In the genomic region with DNA sequence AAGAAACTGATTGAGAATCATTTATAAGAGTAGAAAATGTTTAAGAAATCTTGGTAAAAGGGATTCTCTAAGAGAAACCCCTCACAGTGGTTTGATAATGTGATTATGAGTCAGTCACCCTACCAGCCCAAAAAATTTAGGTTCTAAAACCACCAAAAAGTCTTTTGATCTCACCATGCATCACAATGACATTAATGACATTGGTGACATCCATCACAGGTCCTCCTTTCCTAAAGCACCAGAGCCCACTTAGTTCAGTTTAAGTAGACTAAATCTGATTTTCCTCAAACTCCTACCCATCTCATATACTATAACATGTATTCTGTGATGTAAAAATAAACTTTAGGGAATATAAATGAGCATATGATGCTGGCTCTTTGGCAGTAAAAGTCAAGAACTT, we compare ENCODE assay signal across 17 mouse cellular contexts. TPM values are rescaled to one million over a fixed set of nuclear protein-coding genes. Genes with fewer than 3 reads are reported as not detected.
A peak's percentile ranks its signal among the peaks of the same experiment; 100 is the strongest.
DNase-seq lines count a peak whose midpoint lies in the region; ATAC-seq and TF ChIP-seq lines count a peak whose summit lies in the region.
"Had no signal": no experiment of that assay in that cellular context is flagged by ENCODE, and none has a peak within 500 bp of the region (broad histone marks: within the 10 kb centered on the region; RNA-seq: fewer than 3 reads in every experiment).

No protein-coding gene starts in this region.

- no peak overlapping the region for H3K4me3 ChIP-seq in forebrain, embryonic 13.5 days
- no peak overlapping the region for H3K4me3 ChIP-seq in forebrain, embryonic 16.5 days (replicated peaks; ENCODE audit: low read length)
- H3K4me3 ChIP-seq in hindbrain, postnatal 0 days (ENCODE audit: low read length): no peak overlapping the region
- H3K4me3 ChIP-seq in hindbrain, embryonic 11.5 days (ENCODE audit: low read depth, low read length): no peak overlapping the region
- H3K4me3 ChIP-seq: embryonic facial prominence, embryonic 12.5 days had no signal

- peak overlapping the region; percentile 57; the same call in 1 of the 2 replicates for H3K4me2 ChIP-seq in forebrain, embryonic 13.5 days
- no peak overlapping the region for H3K4me2 ChIP-seq in forebrain, embryonic 16.5 days (ENCODE audit: low read length)
- peak overlapping the region; percentile 54 for H3K4me2 ChIP-seq in hindbrain, postnatal 0 days (ENCODE audit: low read depth, low read length)
- no peak overlapping the region for H3K4me2 ChIP-seq in hindbrain, embryonic 11.5 days (replicated peaks; ENCODE audit: low read depth, low read length)
- H3K4me2 ChIP-seq: embryonic facial prominence, embryonic 12.5 days had no signal

- H3K27ac ChIP-seq in forebrain, embryonic 13.5 days: no peak overlapping the region
- no peak overlapping the region for H3K27ac ChIP-seq in forebrain, embryonic 16.5 days (ENCODE audit: low read length)
- H3K27ac ChIP-seq in hindbrain, postnatal 0 days: no peak overlapping the region
- H3K27ac ChIP-seq in hindbrain, embryonic 11.5 days (ENCODE audit: low read depth, low read length): no peak overlapping the region
- H3K27ac ChIP-seq: embryonic facial prominence, embryonic 12.5 days; left cerebral cortex, adult 2 months had no signal

- H3K36me3 ChIP-seq in forebrain, embryonic 13.5 days (ENCODE audit: poor library complexity, severe bottlenecking): peaks cover 29% of the 10 kb centered on the region
- H3K36me3 ChIP-seq in forebrain, embryonic 16.5 days (ENCODE audit: control insufficient read depth, insufficient read depth): peaks cover 9% of the 10 kb centered on the region
- peaks cover 7% of the 10 kb centered on the region for H3K36me3 ChIP-seq in hindbrain, postnatal 0 days (ENCODE audit: insufficient read depth, low read length)
- H3K36me3 ChIP-seq in hindbrain, embryonic 11.5 days (ENCODE audit: control insufficient read depth, insufficient read depth, low read length): peaks cover 6% of the 10 kb centered on the region

- no peaks in the 10 kb centered on the region for H3K9me3 ChIP-seq in forebrain, embryonic 13.5 days (replicated peaks)
- H3K9me3 ChIP-seq in forebrain, embryonic 16.5 days (ENCODE audit: control insufficient read depth, low read length): no peaks in the 10 kb centered on the region
- no peaks in the 10 kb centered on the region for H3K9me3 ChIP-seq in hindbrain, postnatal 0 days (ENCODE audit: low read length)
- H3K9me3 ChIP-seq in hindbrain, embryonic 11.5 days (ENCODE audit: control insufficient read depth, low read length): no peaks in the 10 kb centered on the region
- H3K9me3 ChIP-seq: embryonic facial prominence, embryonic 12.5 days; G1E had no signal

- H3K27me3 ChIP-seq in forebrain, embryonic 13.5 days: no peaks in the 10 kb centered on the region
- H3K27me3 ChIP-seq in forebrain, embryonic 16.5 days (replicated peaks; ENCODE audit: control insufficient read depth, insufficient read depth, low read length): no peaks in the 10 kb centered on the region
- H3K27me3 ChIP-seq in hindbrain, postnatal 0 days (ENCODE audit: insufficient read depth, low read length): no peaks in the 10 kb centered on the region
- H3K27me3 ChIP-seq in hindbrain, embryonic 11.5 days (ENCODE audit: control insufficient read depth, insufficient read depth, low read length): no peaks in the 10 kb centered on the region
- H3K27me3 ChIP-seq: embryonic facial prominence, embryonic 12.5 days had no signal

- no peak for TF ChIP-seq CTCF in hindbrain, postnatal 0 days (IDR thresholded peaks at IDR 0.05; ENCODE audit: low read depth)

- no peak for ATAC-seq in forebrain, embryonic 13.5 days
- no peak for ATAC-seq in forebrain, embryonic 16.5 days
- no peak for ATAC-seq in hindbrain, postnatal 0 days
- ATAC-seq in hindbrain, embryonic 11.5 days (ENCODE audit: low FRiP score): no peak
- ATAC-seq: midbrain, embryonic 16.5 days had no signal

- H3K9ac ChIP-seq in forebrain, embryonic 13.5 days: no peak overlapping the region
- no peak overlapping the region for H3K9ac ChIP-seq in forebrain, embryonic 16.5 days (replicated peaks; ENCODE audit: low read depth, low read length)
- H3K9ac ChIP-seq in hindbrain, postnatal 0 days (replicated peaks; ENCODE audit: low read length): no peak overlapping the region
- H3K9ac ChIP-seq in hindbrain, embryonic 11.5 days (ENCODE audit: low read depth, low read length): no peak overlapping the region
- H3K9ac ChIP-seq: embryonic facial prominence, embryonic 12.5 days had no signal

- H3K4me1 ChIP-seq in forebrain, embryonic 13.5 days: peaks cover 30% of the 10 kb centered on the region
- peaks cover 21% of the 10 kb centered on the region for H3K4me1 ChIP-seq in forebrain, embryonic 16.5 days (replicated peaks; ENCODE audit: control insufficient read depth, insufficient read depth, low read length)
- H3K4me1 ChIP-seq in hindbrain, postnatal 0 days (ENCODE audit: insufficient read depth, low read length): peaks cover 12% of the 10 kb centered on the region; the same call in 1 of the 2 replicates
- H3K4me1 ChIP-seq in hindbrain, embryonic 11.5 days (replicated peaks; ENCODE audit: control insufficient read depth, insufficient read depth, low read length): no peaks in the 10 kb centered on the region

- no peak for DNase-seq in hindbrain, postnatal 0 days (ENCODE audit: low spot score)
- no peak for DNase-seq in hindbrain, embryonic 11.5 days (ENCODE audit: low spot score)
- peak; percentile 18 for DNase-seq in 3T3-L1 (ENCODE audit: low read depth, low spot score)
- peak; percentile 70 for DNase-seq in induced T-regulatory cell, adult 2 months (ENCODE audit: low read depth)
- no peak for DNase-seq in left cerebral cortex, adult 8-10 months (ENCODE audit: low spot score in 2 of 2)
- DNase-seq in embryo, embryonic 9.5 days (ENCODE audit: extremely low spot score): no peak
- DNase-seq: adrenal gland, postnatal 10 days; cerebellum, postnatal 14 days; heart, postnatal 36 days; kidney, adult 8-10 months; lung, postnatal 10 days had no signal

RNA-seq across cellular contexts. Expression of a gene that starts 9.7 kb away (rescaled TPM):
- 62.8 TPM in 2 replicates for polyA plus RNA-seq in forebrain, embryonic 13.5 days (2015; fragmentation: Nextera tagmentation; extraction: Ambion mirVana)
- polyA plus RNA-seq in forebrain, embryonic 16.5 days (2015; fragmentation: Nextera tagmentation; extraction: Ambion mirVana): 56.8 and 60.2 TPM in 2 replicates
- 33.4 and 35.2 TPM in 2 replicates for total RNA-seq in hindbrain, postnatal 0 days (2014; rRNA removed)
- polyA plus RNA-seq in hindbrain, postnatal 0 days (2015; fragmentation: Nextera tagmentation; extraction: Ambion mirVana): 36.1 and 40.7 TPM in 2 replicates
- 45.4 and 64.4 TPM in 2 replicates for polyA plus RNA-seq in hindbrain, embryonic 11.5 days (2014; fragmentation: Nextera tagmentation; extraction: Ambion mirVana)
- 10 to 100 TPM; 45.2 to 57.4 (median 48.6) TPM for total RNA-seq in left cerebral cortex, adult 8-10 months (2022)

Comparison
In these comparisons a context has a peak if more than half of its experiments do, and no peak if none do; other contexts are left out.
1. H3K4me2 ChIP-seq: peak in forebrain, embryonic 13.5 days (single experiment) and hindbrain, postnatal 0 days (single experiment); none in forebrain, embryonic 16.5 days (single experiment) and hindbrain, embryonic 11.5 days (single experiment).
2. DNase-seq: peak in 3T3-L1 (single experiment) and induced T-regulatory cell, adult 2 months (single experiment); none in hindbrain, postnatal 0 days (single experiment), hindbrain, embryonic 11.5 days (single experiment), left cerebral cortex, adult 8-10 months (0 of 2) and embryo, embryonic 9.5 days (single experiment).